Mouse (Mus musculus) heart, postnatal 0 days (tissue): ENCODE results near the gene Pex5.

Experiments
- CTCF ChIP-seq: IDR thresholded peaks from 2 replicates; pipeline ENCODE4 v1.5.1; 2016; ENCODE audit warnings: antibody characterized with exemption, control low read depth, low read depth
- EP300 ChIP-seq: IDR thresholded peaks from 2 replicates; pipeline ENCODE4 v1.6.1; 2016; ENCODE audit warnings: antibody characterized with exemption, low read depth

DNA sequence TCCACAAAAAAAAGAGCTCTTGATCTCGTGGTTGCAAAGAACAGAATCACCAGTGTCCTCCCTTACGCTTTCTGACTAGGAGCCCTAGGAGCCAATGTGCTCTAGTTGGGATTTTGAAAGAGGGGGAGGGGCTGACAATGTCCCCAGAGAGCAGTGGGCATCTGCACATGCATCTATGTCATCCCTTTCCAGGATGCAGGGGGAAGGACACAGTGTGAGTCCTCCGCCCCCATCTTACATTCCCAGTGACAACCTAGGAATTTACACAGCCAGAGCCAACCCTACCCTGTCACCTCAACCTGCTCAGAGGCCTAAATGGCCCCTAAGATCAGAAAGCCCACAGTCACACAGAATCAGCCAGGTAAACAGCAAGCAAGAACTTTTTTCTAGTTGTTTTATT, 15.5 kb upstream of the Pex5 start:
- TF ChIP-seq CTCF: no peak
- no peak for TF ChIP-seq EP300
